Mouse (Mus musculus) CD8-positive naive resting alpha-beta T cell, adult 2 months (primary cell): Measurements from ENCODE around the gene Map3k14.
"Not testable (repeated sequence)": the region's sequence is repeated elsewhere in the genome, so short reads cannot be mapped to it uniquely, and the experiment has no call there.

Experiments used
- DNase-seq, 2 experiments: peaks; one replicate each; pipeline ENCODE4 v3.0.0; 2022; ENCODE audit warnings: low read depth in 2 of 2, low spot score in 2 of 2

Gene Map3k14

GRCm38 (mm10) chr11:103267346-103268219 is at the start of gene Map3k14:
Map3k14 (minus strand) TSS chr11:103267472.
- DNase-seq: peak; percentile 98

- DNase-seq: no peak
Observed at GRCm38 (mm10) chr11:103315379-103315778, 48.1 kb upstream of the Map3k14 start.

GRCm38 (mm10) chr11:103314736-103315374 is 47.6 kb upstream of the Map3k14 start:
- no peak for DNase-seq

GRCm38 (mm10) chr11:103313542-103313941 is 46.3 kb upstream of the Map3k14 start:
- no peak for DNase-seq

- DNase-seq: no peak
Observed at GRCm38 (mm10) chr11:103312655-103313255, 45.5 kb upstream of the Map3k14 start.

GRCm38 (mm10) chr11:103311960-103312611 is 44.8 kb upstream of the Map3k14 start:
- DNase-seq: peak in 1 of 2 experiments; percentile 16

GRCm38 (mm10) chr11:103309956-103310574 is 42.8 kb upstream of the Map3k14 start:
- no peak for DNase-seq

GRCm38 (mm10) chr11:103307910-103308309 is 40.6 kb upstream of the Map3k14 start:
- no peak for DNase-seq

- DNase-seq: no peak
Observed at GRCm38 (mm10) chr11:103304525-103304924, 37.3 kb upstream of the Map3k14 start.

- DNase-seq: no peak
Observed at GRCm38 (mm10) chr11:103294772-103295171, 27.5 kb upstream of the Map3k14 start.

- DNase-seq: no peak
Observed at GRCm38 (mm10) chr11:103294066-103294465, 26.8 kb upstream of the Map3k14 start.

- DNase-seq: no peak
Observed at GRCm38 (mm10) chr11:103292890-103293287, 25.6 kb upstream of the Map3k14 start.

GRCm38 (mm10) chr11:103292152-103292889 is 25.0 kb upstream of the Map3k14 start:
- no peak for DNase-seq

- DNase-seq: not testable (repeated sequence)
Observed at GRCm38 (mm10) chr11:103290841-103291240, 23.6 kb upstream of the Map3k14 start.

- no peak for DNase-seq
Observed at GRCm38 (mm10) chr11:103288291-103288963, 21.2 kb upstream of the Map3k14 start.

- DNase-seq: no peak
Observed at GRCm38 (mm10) chr11:103286910-103287309, 19.6 kb upstream of the Map3k14 start.

- no peak for DNase-seq
Observed at GRCm38 (mm10) chr11:103285951-103286350, 18.7 kb upstream of the Map3k14 start.

GRCm38 (mm10) chr11:103285276-103285675 is 18.0 kb upstream of the Map3k14 start:
- no peak for DNase-seq

- DNase-seq: no peak
Observed at GRCm38 (mm10) chr11:103281784-103282183, 14.5 kb upstream of the Map3k14 start.

- DNase-seq: no peak
Observed at GRCm38 (mm10) chr11:103276450-103276849, 9.2 kb upstream of the Map3k14 start.
